Mouse (Mus musculus) lung, postnatal 4 days (tissue): ENCODE results near the gene Clip2.

Source experiments
- DNase-seq, 2 experiments: peaks; one replicate each; pipeline ENCODE4 v3.0.0; 2021

Gene Clip2

GRCm38 (mm10) chr5:134560450-134561171 lies 8.4 kb upstream of the Clip2 start:
- no peak for DNase-seq

- no peak for DNase-seq
These were observed 7.8 kb upstream of the Clip2 start, which contains the start of gene Syna for GRCm38 (mm10) chr5:134560071-134560449. Gene Syna (minus strand): TSS chr5:134560171.

- DNase-seq, result peak; percentile 81 to 89
These were observed 3.4 kb upstream of the Clip2 start for GRCm38 (mm10) chr5:134555463-134556164.

DNA sequence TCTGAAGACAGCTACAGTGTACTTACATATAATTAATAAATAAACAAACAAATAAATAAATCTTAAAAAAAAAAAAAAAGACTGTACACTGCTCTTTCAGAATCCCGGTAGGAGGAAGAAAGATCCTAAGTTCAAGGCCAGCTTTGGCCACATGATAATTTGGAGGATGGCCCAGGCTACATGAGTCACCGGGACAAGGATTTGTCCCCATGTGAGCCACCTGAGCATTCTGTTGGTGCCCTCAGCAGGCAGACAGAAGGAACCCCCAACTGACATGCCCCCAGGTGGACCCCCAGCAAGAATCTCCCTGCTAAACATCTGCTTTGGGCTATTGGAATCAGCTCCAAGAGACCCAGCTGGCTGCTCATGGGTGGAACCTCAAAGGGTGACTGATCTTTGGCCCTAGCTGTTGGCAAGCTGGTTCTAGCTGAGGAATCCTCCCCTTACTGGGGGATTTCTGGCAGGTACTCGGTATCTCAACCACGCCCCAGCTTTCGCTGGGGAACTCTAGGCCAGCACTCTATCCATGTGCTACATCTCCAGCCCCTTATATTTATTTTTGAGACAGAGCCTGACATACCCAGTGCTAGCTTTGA lies 1.8 kb upstream of the Clip2 start:
- no peak for DNase-seq

- peak; percentile 60 to 70 for DNase-seq
These were observed 763 bp downstream of the Clip2 start for GRCm38 (mm10) chr5:134551233-134552109.

GRCm38 (mm10) chr5:134550836-134551232 lies 1.4 kb downstream of the Clip2 start:
- DNase-seq, result peak in 1 of 2 experiments; percentile 33

DNA sequence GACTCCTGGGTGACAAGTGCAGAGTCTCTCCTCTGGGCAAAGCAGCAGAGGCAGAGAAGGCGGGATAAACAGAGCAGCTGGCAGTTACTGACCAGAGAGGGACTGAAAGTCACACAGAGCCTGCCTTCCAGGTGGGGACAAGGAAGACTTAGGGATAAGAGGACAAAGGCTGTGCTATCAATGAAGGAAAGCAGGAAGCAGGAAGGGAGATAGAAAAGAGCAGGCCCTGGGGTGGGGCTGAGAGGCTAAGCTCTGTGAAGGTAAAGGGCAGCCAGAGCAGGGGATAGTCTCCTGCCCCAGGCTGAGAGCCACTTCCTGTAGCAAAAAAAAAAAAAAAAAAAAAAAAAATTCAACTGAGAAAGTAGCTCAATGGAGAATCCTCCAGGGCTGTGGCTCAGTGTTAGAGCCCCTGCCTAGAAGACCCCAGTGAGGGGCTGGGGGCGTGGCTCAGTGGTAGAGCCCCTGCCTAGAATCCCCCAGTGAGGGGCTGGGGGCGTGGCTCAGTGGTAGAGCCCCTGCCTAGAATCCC lies 2.5 kb downstream of the Clip2 start:
- no peak for DNase-seq

DNA sequence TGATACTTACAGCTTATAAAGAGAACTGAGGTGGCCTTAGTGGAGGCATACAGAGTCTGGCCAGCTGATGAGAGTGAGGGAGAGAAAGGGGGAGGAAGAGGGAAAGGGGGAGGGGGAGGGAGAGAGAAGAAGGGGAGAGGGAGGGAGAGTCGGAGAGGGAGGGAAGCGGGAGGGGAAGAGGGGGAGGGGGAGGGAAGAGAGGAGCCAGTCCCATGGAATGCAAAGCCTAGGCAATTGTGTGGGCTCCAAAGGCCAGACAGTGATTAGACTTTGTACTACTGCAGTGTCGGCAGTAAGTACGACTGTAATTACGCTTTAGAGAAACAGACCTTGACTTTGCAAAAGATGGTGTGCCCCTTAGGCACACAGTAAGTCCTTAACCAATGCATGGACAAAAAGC lies 3.9 kb downstream of the Clip2 start:
- no peak for DNase-seq

DNA sequence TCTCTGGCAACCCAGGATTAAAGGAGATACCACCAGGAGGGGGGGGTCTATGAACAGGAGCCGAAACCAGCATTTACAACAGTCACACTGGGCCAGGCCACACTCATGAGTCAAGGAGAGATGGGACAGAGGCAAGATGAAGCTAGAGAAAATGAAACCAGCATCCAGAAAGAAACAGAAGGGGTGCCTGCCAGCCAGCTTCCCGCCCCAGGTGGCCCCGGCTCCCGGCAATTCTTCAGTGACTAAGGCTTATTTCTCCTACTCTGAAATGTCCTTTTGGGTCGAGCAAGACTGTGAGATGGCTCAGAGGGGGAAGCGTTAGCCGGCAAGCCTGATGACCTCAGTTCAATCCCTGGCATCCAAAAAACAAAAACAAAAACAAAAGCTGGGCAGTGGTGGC lies 5.4 kb downstream of the Clip2 start:
- no peak for DNase-seq

DNA sequence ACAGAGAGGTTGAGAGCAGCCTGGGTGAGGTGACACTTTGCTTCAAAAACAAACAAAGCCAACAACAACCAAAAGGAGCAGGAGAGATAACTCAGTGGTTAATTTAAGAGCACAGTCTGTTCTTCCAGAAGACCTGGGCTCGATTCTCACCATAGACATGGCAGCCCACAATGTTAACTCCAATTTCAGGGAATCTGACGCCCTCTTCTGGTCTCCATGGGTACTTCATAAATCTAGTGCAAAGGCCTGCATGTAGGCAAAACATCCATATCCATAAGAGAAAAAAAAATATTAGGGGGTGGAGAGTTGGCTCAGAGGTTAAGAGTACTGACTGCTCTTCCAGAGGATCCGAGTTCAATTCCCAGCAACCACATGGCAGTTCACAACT lies 7.0 kb downstream of the Clip2 start:
- no peak for DNase-seq

- peak; percentile 39 to 49 for DNase-seq
These were observed 7.6 kb downstream of the Clip2 start for GRCm38 (mm10) chr5:134544516-134545241.

DNA sequence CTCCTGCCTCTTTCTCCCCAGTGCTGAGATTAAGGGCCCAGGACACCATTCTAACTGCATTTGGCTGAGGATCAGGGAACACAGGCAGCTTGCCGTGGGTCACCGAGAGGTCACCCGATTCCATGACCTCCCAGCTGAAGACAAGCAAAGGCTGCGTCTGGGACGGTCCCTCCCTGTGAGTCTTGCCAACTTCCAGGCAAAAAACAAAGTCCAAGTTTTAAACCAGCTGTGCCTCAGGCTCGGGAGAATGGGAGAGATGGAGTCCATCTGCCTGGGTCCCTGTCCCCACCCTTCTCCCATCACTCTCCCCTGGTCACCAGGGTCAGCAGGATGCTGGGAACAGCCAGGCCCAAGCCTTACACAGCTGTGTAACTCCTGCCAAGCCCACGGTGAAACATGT lies 10.6 kb downstream of the Clip2 start:
- DNase-seq, result peak; percentile 79 to 94

- DNase-seq, result peak; percentile 33 to 72
These were observed 11.4 kb downstream of the Clip2 start for GRCm38 (mm10) chr5:134540881-134541280.

GRCm38 (mm10) chr5:134539891-134540290 lies 12.3 kb downstream of the Clip2 start:
- peak; percentile 84 to 91 for DNase-seq

DNA sequence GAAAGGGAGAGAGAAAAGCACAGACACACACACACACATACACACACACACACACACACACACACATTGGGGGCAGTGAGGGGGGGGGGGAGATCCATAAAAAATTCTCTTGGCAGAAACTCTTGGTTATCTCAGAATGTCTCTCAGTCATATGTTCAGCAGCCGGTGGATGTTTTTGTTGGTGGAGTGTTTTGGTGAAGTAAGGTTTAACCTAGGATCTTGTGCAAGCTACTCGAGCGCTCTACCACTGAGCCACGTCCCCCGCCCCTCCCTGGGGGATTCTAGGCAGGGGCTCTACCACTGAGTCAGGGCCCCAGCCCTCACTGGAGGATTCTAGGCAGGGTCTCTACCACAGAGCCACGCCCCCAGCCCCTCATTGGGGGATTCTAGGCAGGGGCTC lies 16.2 kb downstream of the Clip2 start:
- DNase-seq, result no peak

- DNase-seq, result peak in 1 of 2 experiments; percentile 38
These were observed 19.8 kb downstream of the Clip2 start for GRCm38 (mm10) chr5:134532417-134532816.

GRCm38 (mm10) chr5:134531585-134531984 lies 20.6 kb downstream of the Clip2 start:
- DNase-seq, result peak; percentile 32 to 47

DNA sequence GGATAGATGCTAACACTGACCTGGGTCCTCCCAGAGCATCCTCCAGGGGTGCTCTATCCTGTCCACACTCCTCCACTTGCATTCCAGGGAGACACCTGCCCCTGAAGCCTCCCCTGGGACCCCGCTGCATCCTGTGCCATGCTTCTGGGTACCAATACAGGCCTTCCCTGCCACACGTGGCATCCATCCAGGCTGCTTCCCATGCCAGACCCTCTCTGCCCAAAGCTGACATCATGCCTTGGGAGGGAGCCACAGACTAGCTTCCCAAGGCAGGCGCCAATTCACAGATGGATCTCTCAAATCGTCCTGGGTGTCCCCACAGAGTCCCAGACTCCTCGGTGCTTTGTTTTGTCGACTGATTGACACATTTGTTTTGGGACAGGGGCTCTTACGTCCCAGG lies 21.4 kb downstream of the Clip2 start:
- DNase-seq, result peak; percentile 69 to 74

DNA sequence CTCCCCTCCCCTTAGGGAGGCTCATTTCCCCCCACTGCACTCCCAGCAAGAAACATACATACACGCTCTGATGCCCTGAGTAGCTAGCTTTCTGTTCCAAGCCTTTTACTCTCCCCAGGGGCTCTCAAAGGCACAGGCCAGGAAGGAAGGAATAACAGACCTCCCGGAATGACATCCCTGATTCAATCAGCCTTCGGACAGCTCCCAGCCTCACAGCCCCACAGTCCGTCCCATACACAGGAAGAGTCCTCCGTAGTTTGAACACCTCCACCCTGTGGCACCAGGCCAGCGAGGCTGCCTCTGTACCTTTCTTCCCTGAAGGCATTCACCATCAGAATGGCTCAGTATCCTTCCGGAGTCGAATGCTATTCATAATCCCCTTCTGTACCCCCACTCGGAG lies 23.7 kb downstream of the Clip2 start:
- DNase-seq, result no peak

DNA sequence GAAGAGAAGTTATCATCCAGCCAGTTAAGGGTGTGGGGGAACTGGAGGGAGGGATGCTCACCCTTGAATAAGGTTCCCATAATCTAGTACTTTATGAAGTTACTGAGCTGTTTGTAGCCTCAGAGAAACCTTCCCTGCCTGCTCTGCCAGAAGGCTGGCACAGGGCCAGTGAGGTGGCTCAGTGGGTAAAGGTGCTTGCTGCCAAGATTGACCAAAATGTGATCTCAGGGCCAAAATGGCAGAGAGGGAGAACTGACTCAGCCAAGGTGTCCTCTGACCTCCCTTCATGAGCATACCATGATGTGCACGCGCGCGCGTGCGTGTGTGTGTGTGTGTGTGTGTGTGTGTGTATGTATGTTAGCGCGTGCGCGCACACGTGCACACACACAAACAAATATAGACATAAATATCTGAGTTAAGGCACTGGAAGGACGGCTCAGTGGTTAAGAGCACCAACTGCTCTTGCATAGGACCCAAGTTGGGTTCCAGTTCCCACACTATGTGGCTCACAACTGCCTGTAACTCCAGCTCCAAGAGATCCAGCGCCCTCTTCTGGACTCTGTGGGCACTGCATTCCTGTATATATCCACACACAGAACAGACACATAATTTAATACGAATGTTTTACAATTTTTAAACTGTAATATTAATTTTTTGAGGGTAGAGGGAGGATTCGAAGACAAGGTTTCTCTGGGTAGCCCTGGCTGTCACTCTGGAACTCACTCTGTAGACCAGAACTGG lies 26.1 kb downstream of the Clip2 start:
- no peak for DNase-seq

- peak; percentile 40 to 73 for DNase-seq
These were observed 28.5 kb downstream of the Clip2 start for GRCm38 (mm10) chr5:134523728-134524127.
